Mouse (Mus musculus): ENCODE data around the gene Slc7a10.

The Slc7a10 gene

DNA sequence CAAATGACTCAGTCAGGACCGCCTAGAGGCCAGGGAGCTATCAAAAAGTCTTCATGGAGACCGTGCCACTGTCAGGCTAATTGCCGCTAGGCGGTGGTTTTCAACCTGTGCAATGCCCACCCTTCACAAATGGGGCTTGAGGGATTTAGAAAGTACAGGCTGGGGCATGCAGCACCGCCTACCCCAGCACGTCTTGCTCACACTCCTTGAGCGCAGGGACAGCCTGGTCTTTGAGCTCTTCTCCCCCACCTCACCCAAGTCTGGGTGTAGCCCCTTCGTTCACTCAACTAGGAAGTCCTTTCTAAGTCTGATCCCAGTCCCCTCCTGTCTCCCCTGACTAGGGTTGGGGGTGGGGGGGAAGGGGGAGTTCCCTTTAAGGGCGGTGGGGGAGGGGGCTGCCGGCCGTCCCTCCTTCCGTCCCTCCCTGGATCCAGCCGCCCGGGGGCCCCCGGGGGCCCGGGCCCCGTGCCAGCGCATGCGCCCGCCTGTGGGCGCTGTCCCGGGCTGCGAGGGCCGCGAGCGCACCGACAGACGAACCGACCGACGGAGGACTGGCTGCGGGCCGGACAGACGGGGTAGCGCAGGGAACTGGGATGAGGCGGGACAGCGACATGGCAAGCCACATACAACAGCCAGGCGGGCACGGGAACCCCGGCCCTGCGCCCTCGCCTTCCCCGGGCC, at the start of gene Slc7a10:
Gene Slc7a10 (plus strand): TSS at position 497 of the 681 bp plus-strand sequence.
- DNase-seq (ENCODE audit: low spot score in 2 of 2): no peak

DNA sequence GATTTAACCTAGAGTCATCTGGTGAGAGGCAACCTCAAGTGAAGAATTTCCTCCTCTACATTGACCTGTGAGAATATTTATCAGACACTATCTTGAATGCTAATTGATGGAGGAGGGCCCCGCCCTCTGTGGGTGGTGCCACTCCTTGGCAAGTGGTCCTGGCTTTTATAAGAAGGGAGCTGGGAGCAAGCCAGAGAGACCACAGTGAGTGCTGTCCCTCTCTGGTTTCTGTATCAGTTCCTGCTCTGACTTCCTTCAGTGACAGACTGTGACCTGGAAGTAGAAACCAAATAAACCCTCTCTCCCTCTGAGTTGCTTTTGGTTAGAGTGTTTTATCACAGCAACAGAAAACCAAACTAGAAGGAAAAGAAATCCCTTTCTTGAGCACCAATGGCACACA, 48.7 kb upstream of the Slc7a10 start:
- DNase-seq (ENCODE audit: low spot score in 2 of 2): no peak

DNA sequence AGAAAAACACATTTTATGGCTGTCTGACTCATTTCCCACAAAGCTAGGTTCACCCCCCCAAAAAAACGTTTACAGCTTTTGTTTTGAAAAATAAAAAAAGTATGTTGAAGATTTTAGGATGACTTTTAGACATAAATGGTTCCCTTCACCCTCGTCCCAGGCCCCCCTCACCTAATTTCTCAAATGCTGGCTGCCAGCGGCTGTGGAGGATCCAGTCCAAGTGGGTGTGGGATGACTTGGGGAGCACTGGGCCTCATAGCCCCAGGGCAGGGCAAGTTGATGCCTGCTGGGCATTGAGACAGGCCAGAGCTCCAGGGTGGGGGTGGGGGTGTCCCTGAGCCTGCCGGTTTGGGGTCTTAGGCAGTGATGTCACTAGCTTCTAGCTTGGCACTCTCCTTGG, 47.7 kb upstream of the Slc7a10 start:
- no peak for DNase-seq (ENCODE audit: low spot score in 2 of 2)

DNA sequence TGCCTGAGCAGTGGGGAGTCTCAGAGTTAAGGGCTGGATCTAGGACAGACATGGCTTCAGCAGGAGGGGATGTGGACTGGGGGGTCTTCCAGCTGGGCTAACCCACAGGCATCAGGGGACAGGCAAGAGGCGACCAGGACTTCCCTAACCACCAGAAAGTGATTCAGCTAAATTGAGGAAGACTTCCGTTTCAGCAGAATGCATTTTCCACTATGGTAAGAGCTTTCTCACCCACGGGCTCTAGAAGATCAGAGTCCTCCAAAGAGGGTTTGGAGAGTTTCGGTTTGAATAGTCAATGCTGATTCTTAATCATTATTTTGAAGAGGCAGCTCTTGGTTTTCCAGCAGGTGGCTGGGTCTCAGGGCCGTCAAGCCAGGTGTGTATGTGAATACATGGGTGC, 46.3 kb upstream of the Slc7a10 start:
- no peak for DNase-seq (ENCODE audit: low spot score in 2 of 2)

DNA sequence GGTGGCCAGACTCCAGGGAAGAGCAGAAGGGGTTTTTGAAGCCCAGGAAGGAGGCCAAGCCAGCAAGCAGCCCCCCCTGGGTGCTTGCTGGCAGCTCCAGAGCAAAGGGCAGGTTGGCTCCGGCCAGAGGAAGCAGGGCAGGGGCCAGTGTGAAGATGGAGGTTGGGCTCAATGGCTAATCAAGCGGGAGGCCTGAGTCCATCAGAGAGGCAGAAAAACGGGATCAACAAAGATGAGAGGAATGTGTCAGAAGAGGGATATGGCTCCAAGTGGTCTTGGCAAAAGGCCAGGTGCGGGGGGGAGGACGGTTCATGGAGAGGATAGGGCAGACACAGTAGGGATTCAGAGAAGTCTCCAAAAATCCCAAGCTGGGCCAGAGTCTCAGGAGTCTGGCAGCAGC, 44.7 kb upstream of the Slc7a10 start:
- no peak for DNase-seq (ENCODE audit: low spot score in 2 of 2)

DNA sequence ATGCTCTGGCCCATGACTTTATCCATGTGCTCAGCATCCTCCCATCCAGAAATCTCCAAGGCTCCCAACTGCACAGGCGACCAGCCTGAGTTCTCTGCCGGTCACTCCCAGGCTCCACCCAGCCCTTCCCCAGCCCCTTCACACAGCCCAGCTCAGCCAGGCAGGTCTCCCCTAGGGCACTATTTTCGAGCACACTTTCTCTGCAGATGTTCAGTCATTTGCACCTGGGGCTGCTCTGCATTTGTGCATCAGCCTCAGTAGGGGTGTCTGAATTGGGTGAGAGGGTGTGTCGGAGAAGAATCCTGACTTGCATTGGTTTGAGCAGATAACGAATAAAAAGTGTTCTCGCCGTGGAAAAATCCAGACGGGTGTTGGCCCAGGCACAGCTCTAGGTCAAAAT, 43.7 kb upstream of the Slc7a10 start:
- no peak for DNase-seq (ENCODE audit: low spot score in 2 of 2)

DNA sequence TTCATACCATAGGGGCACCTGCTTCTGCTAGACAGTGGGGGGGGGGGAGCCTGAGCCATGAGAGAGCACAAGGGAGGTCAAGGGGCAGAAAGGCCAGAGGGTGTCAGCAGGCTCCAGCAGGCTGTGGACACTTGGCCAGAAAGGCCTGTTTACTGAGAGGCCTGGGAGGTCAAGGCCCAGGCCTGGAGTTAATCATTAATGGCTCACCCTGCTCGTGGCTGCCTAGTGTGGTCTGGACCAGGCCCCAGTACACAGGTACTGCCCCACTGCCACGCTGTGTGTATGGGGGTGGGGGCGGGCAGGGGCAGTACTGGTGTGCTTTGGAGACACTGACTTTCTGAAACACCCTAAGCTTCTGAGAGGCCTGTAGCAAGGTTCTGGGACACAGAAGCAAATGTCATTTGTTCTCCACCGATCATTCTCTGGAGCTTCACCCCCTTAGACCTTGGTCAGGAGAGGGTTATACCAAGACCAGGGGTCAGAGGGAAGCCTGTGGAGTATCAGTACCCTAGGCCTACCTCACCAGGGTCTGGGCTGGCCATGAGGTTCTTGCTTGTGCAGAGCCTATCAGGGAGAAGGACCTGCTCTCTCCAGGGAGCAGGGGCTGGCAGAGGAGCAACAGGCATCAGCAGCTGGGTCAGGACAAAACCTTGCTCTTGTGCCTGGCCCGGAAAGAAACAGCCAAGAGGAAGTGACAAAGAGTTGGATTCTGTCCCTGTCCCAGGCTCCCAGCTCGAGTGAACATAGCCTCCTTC, 42.1 kb upstream of the Slc7a10 start:
- DNase-seq (ENCODE audit: low spot score in 2 of 2): no peak

DNA sequence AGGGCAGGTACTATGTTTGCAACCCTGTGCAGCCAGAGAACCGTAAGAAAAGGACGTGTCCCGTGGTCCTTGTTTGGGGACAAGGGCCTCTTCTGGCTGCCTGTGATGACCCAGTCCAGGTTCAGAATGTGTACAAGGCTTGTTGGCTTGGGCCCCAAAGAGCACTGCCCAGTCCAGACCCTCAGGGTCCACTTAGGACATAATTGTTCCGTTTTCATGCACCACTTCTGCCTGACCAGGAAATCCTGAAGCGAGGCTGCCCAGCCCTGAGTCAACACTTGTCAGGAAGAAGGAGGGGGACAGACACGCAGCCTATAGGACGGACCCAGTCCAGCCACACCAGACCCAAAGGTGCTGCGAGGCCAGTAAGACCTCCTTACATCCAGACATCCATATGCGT, 41.1 kb upstream of the Slc7a10 start:
- no peak for DNase-seq (ENCODE audit: low spot score in 2 of 2)

DNA sequence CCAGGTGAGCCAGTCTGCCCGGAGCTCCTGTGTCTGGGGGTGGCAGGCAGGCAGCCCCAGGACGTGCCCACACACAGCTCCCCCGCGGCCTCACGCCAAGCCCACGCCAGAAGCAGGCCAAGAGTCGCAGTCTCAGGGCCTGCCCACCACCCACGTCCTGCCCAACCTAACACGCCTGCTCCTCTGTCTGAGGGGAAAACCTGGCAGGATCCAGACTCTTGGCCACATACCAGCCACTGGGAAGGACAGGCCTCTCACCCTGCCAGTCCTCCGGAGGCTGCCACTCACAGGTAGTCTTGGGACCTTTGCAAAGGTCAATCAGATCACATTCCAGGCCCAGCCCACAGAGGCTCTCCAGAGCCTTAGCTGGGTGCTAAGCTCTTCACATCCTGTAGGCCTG, 39.9 kb upstream of the Slc7a10 start:
- no peak for DNase-seq (ENCODE audit: low spot score in 2 of 2)

DNA sequence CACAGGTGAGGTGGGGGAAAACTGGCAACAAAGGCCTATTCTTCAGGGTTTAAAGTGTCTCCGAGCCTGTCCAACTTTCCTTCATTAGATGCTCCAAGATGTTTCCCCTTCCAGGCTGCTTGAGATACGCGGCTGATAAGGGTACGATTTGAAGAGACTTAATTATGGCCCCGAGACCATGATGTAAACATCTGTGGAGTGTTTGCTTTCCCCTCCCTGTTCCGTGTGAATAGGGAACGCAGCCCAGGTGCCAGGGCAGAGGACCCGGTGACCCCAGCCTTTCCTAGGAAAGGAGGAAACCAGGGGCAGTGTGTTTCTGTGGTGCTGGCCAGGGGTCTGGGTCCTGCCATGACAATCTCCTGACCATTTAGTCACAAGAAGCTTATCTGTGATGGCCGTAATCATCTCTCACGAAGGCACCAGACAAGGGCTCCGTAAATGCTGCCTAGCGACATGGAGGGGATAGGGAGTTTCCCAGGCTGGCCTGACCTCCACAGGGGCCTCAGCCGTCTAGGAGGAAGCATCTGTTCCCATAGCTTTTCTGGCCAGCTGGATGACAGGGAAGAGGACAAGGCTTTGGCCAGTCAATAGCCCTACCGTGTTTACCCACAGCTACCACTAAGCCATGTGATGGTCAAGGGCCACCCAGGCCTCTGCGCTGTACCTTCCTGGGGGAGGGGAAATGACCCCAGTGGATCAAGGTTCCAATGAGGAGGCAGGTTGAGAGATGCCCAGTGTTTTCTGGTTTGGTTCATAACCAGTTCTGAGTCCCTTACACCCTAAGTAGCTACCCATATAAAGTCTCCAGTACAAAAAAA, 36.4 kb upstream of the Slc7a10 start:
- no peak for DNase-seq (ENCODE audit: low spot score in 2 of 2)

DNA sequence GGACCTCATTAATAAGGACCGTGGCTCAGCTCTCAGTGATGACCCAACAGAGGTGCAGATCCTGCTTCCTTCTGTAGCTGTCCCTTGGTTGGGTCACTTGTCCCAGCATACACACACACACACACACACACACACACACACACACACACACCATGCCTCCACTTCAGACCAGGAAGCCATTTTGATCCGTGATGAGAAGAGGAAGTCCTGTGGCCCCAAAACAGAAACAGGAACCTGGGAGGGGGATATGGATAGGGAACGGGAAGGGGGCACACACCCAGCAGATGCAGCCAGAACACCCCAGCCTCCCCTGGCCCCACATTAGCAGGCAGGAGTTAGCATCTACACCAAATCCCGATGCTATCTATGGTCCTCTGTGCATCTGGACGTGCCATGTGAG, 35.3 kb upstream of the Slc7a10 start:
- DNase-seq (ENCODE audit: low spot score in 2 of 2): no peak

DNA sequence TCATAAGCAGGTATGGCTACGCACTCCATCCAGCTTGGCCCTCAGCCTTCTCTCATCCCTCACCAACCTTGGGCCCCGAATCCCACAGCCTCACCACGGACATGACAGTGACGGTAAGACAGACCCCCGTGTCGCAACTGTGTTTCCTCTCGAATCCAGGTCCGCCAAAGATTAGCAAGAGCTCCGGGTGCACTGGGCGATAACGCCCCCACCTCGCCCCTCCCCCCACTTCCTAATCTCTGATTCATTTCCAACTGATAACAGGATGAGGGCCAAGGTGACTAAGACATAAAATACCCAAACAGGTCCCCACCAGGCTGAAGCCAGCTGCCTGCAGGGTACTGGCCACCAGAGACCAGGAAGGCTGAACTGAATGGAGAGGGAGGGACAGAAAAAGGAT, 31.7 kb upstream of the Slc7a10 start:
- no peak for DNase-seq (ENCODE audit: low spot score in 2 of 2)

DNA sequence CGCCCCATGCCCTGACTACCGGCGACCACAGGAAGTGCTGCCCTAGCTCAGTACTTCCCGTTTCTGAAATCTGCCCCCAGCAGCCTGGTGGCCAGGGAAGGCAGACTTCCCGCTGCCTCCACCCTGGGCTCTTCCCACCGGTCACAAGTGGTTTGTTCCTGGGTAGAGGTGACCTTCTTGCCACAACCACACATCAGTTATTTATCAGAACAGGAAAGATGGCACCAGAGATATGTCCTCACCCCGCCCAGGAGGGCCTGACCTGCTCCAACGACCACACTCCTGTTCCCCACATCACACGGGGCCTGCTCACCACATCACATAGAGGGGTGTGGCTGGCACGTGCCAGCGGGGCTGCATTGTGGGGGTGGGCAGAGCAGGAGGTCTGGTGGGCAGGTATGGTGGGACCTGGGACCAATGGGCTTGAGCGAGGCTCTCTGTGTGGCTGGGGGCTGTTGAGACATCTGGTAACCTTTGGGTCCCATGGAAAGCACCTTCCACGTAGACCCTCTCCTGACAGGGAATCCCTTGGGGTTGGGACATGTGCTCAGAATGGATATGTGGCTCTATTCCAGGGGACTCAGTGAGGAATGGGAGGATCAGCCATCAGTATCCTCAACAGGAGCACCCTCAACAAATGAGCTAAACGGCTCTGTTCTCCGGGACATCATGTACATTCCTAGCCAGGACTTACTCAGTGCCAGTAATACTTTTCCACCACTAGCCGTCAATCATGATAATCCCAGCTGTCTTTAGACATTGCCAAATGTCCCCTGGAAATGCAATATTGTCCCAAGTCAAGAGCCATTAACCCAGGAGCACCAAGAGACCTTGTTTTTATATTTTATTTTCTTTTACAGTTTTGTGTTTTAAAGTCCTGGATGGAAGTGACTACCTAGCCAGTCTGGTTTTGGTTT, 29.4 kb upstream of the Slc7a10 start:
- DNase-seq (ENCODE audit: low spot score in 2 of 2): peak in 1 of 2 experiments; percentile 4

DNA sequence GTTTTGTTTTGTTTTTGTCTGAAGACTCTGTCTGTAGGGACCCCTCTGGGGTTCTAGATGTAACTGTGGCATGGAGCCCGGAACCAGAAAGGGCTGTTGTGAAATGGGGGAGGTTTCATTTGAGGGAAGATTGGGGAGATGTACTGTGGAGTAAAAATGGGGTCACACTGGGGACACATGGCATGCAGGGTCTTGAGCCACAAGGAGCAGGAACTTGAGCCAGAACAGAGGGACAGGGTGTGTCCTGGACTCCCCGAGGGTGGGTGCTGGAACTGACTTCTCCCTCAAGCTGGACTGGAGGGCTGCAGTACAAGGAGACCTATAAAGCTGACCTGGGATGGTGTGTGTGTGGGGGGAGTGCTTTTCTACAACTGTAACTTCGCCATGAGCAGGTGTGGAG, 28.7 kb upstream of the Slc7a10 start:
- no peak for DNase-seq (ENCODE audit: low spot score in 2 of 2)

DNA sequence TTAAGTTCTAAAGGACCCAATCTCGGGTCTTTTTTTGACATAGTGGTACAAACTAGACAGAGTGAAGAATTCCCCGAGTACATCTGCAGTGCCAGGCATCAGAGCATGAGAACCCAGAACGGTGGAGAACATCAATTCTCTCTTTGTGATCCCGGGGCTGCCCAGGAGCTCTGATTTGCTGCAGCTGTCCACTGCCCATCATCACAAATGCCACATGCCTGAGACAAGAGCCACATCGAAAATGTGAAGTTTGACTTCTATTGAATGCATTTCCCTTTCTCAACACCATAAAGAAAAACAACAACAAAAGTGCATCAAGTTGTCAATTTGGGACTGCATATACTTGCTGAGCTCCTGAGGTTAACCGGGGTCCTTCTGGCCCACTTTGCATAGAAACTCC, 23.7 kb upstream of the Slc7a10 start:
- no peak for DNase-seq (ENCODE audit: low spot score in 2 of 2)

DNA sequence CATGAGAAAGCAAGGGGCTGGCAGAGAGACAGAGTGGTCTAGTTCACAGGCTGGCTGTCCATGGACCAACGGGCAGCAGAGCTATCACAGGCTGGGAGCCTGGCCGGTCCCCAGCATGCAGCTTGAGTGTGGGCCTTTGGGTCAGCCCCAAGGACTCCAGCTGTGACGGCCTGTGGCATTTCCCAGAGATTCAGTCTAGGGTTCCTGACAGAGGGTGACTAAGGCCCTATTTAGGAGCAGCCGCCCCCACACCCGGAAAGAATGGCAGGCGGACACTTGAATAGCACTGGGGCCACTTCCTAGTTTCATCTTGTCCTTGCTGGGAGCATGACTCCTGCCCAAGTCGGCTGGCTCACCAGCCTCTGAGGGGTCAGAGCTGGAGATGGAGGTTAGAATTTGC, 22.6 kb upstream of the Slc7a10 start:
- DNase-seq (ENCODE audit: low spot score in 2 of 2): no peak

DNA sequence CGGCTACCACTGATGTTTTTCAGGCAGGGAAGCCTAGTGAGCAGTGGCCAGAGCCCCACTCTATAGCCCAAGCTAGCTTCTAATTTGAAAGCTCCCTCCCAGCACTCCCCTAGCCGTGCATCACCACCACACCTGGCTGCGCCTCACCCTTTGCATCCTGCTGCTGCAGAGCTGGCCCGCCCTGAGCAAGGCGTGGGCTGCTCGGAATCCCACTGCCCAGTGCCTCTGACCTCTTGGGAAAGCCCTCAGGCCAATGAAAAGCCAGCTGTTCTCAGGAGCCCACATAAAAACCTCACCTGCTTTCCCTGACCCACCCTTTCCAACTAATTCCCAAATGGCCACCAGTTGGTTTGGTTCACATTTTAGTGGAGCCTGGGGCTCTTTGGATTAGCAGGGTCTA, 22.1 kb upstream of the Slc7a10 start:
- no peak for DNase-seq (ENCODE audit: low spot score in 2 of 2)

DNA sequence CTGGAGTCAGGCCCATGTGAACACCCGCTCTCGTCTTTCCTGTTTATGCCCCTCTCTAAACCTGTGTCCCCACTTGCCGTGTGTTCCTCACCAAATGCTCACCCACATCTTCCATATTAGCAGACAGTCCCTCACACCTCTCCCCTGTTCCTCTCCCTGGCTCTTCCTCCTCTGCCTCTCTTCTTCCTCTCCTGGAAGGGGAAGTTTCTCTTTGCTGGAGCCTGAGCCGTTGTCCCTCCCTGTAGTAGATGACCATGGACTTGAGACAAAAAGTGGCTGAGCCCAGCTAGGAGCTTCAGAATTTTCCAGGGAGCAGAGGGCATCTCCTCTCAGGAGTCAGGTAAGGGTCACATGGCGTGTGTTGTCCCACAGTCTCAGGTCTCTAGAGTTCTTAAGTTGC, 19.2 kb upstream of the Slc7a10 start:
- DNase-seq (ENCODE audit: low spot score in 2 of 2): no peak

DNA sequence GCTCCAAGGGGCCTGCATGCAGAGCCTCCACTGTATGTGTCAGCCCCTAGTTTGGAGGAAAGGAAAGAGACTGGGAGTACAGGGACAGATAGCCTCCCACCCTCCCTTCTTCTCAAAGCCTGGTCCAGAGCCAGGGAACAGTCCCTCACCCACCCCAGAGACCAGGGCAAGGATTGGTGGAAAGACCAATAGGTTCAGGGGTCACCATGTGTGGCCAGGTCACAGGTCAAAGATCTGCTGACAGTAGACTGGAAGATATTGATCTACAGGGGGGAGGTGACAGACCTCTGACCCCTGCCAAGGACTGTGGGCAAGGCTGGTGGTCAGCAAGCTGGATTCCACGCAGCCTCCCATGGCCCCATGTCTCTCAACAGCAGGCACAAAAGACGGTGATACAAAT, 18.3 kb upstream of the Slc7a10 start:
- DNase-seq (ENCODE audit: low spot score in 2 of 2): no peak

DNA sequence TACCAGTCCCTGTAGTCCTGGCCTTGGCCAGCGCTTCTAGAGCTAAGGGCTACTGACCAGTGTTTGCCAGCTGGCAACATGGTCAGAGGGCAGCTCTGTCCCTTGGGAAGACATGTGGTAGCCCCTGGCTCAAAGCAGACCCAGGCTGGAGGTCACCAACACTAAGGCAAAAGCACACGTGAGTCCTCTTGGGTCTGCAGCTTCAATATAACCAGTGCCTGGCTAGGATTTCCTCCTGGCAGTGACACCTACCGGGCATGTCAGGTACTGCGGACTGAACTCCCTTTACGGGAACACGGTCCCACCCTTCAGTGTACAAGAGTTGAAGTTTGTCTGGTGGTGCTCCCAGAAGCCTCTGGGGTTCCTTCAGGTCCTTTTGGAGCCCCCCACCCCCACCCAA, 16.8 kb upstream of the Slc7a10 start:
- DNase-seq (ENCODE audit: low spot score in 2 of 2): peak; percentile 53 to 71

DNA sequence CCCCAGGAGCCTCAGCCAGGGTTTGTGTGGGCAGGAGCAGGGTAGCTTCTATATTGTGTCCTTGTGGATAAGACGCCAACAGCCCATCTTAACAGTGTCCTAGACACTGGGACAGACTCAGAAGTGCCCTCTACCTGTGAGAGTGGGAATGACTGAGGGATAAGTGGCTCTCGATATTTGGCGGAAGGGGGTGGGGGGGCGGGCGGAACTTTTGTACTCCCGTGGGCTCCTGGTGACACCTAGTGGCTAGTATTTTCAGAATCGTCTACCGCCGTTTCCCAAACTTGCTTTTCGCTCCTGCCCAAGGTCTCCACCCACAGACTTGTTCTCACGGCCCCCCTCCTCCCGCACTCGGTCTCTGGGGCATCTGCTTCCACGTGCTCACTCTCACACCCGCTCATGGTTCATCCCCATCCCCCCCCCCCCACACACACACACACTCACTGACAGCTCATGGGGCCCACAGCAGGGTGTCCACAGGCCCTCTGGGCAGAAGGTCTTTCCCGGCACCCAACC, 14.3 kb upstream of the Slc7a10 start:
- peak; percentile 4 to 44 for DNase-seq (ENCODE audit: low spot score in 2 of 2)

Data from natural killer cell, adult 2 months (primary cell).